Comparison of ENCODE assay signal across 20 mouse cellular contexts in genomic region chr5:66512519-66512918, GRCm38 (mm10).
DNase-seq lines count a peak whose midpoint lies in the region; TF ChIP-seq lines count a peak whose summit lies in the region.
"Had no signal": no experiment of that assay in that cellular context is flagged by ENCODE, and none has a peak within 500 bp of the region (broad histone marks: within the 10 kb centered on the region; RNA-seq: fewer than 3 reads in every experiment).

No protein-coding gene starts in this region.

- TF ChIP-seq POLR2A in heart, adult 2 months (IDR thresholded peaks at IDR 0.05; ENCODE audit: insufficient read depth, low read depth, low read length): no peak

- DNase-seq in adrenal gland, adult 2 months: peak; percentile 31
- DNase-seq in adrenal gland, postnatal 14 days: no peak
- peak; percentile 18 to 29 for DNase-seq in adrenal gland, postnatal 36 days
- DNase-seq in adrenal gland, postnatal 10 days: no peak
- peak; percentile 84 for DNase-seq in heart, adult 11 months
- DNase-seq in heart, postnatal 25 days (ENCODE audit: low spot score): no peak
- peak; percentile 56 for DNase-seq in heart, embryonic 10.5 days (ENCODE audit: low spot score)
- DNase-seq in heart, adult 2 months: no peak
- DNase-seq: adrenal gland, adult 8-10 months; adrenal gland, postnatal 25 days; B cell, adult 2 months; cerebellum, adult 11 months; cerebellum, adult 11-12 months; cerebellum, adult 18-20 months; cerebellum, adult 2 months; cerebellum, adult 8-10 months; cerebellum, adult 9-10 months had no signal

- no peaks in the 10 kb centered on the region for H3K36me3 ChIP-seq in heart, embryonic 10.5 days
- peaks cover 2% of the 10 kb centered on the region for H3K36me3 ChIP-seq in heart, adult 2 months (ENCODE audit: control insufficient read depth, insufficient read depth, low read length)
- H3K36me3 ChIP-seq: G1E had no signal

- H3K9me3 ChIP-seq in heart, embryonic 10.5 days: no peaks in the 10 kb centered on the region

- no peak overlapping the region for H3K9ac ChIP-seq in heart, adult 2 months (ENCODE audit: low read depth, low read length)

- no peak for TF ChIP-seq EP300 in heart, adult 2 months (IDR thresholded peaks at IDR 0.05; ENCODE audit: insufficient read depth, low read depth, low read length)

- WGBS in heart, embryonic 10.5 days: 90% methylated on average over 7 of the region's 7 CpGs
- 94% methylated on average over 7 of the region's 7 CpGs for WGBS in heart, adult 2 months

- H3K27me3 ChIP-seq in heart, embryonic 10.5 days (ENCODE audit: insufficient read depth, poor library complexity, severe bottlenecking): no peaks in the 10 kb centered on the region
- no peaks in the 10 kb centered on the region for H3K27me3 ChIP-seq in heart, adult 2 months (ENCODE audit: control insufficient read depth, insufficient read depth, low read length)
- H3K27me3 ChIP-seq: CH12.LX, Patski had no signal

- peaks cover 14% of the 10 kb centered on the region; the same call in 1 of the 2 replicates for H3K4me1 ChIP-seq in heart, embryonic 10.5 days
- peaks cover 7% of the 10 kb centered on the region for H3K4me1 ChIP-seq in heart, adult 2 months (ENCODE audit: control insufficient read depth, insufficient read depth, low read length)

- H3K4me3 ChIP-seq in heart, embryonic 10.5 days: no peak overlapping the region
- no peak overlapping the region for H3K4me3 ChIP-seq in heart, adult 2 months

- intact Hi-C loops in heart, postnatal 25 days (cut with DNase I): loop anchor here (5.0 kb wide), 1 partner anchor 40 kb away; no protein-coding TSS in a partner anchor
- intact Hi-C loops in heart, adult 2 months (cut with DNase I): loop anchor here (5.0 kb wide), 1 partner anchor 45 kb away; no protein-coding TSS in a partner anchor

- no peak for TF ChIP-seq CTCF in heart, adult 2 months (IDR thresholded peaks at IDR 0.05)

- peaks cover 6% of the 10 kb centered on the region for H3K79me2 ChIP-seq in heart, adult 2 months (replicated peaks; ENCODE audit: control insufficient read depth, insufficient read depth, low read length)

- no peak overlapping the region for H3K27ac ChIP-seq in heart, embryonic 10.5 days
- no peak overlapping the region for H3K27ac ChIP-seq in heart, adult 2 months

Comparison
In these comparisons a context has a peak if more than half of its experiments do, and no peak if none do; other contexts are left out.
1. DNase-seq: peak in adrenal gland, adult 2 months (single experiment), adrenal gland, postnatal 36 days (2 of 2), heart, adult 11 months (single experiment) and heart, embryonic 10.5 days (single experiment); none in adrenal gland, postnatal 14 days (single experiment), adrenal gland, postnatal 10 days (single experiment), heart, postnatal 25 days (single experiment) and heart, adult 2 months (0 of 2).